ENCODE assay signal across 30 mouse cellular contexts in the genomic region with DNA sequence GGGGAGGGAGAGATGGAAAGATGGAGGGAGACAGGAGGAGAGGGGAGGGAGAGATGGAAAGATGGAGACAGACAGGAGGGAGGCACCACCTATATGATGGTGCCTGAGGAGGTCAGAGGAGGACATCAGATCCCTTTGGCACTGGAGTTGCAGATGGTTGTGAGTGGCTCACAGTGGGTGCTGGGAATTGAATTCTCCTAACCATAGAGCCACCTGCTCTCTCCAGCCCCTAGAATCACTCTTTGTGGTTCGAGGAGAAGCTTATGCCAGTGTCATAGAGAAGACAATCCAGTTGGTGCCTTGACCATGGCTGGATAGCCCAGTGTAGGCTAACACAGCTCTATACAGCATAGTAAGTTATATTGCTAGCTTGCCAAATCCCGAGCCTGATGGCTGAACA.
"Had no signal": no experiment of that assay in that cellular context is flagged by ENCODE, and none has a peak within 500 bp of the region (broad histone marks: within the 10 kb centered on the region; RNA-seq: fewer than 3 reads in every experiment).

No protein-coding gene starts in this region.

- DNase-seq: left cerebral cortex, postnatal 4 days; liver; liver, embryonic 13.5 days; liver, postnatal 0 days; lung, adult 18-20 months; lung, adult 2 months; lung, embryonic 14.5 days; lung, postnatal 10 days; lung, postnatal 14 days; lung, postnatal 36 days; lung, postnatal 4 days; midbrain, embryonic 14.5 days had no signal

- H3K36me3 ChIP-seq: limb, embryonic 10.5 days; limb, embryonic 12.5 days; limb, embryonic 13.5 days; limb, embryonic 15.5 days; liver, embryonic 12.5 days; liver, embryonic 13.5 days; liver, embryonic 15.5 days; lung, embryonic 15.5 days; midbrain, embryonic 12.5 days; midbrain, embryonic 13.5 days; midbrain, embryonic 15.5 days; neural tube, embryonic 12.5 days; neural tube, embryonic 13.5 days had no signal

- H3K9me3 ChIP-seq: limb, embryonic 10.5 days; limb, embryonic 12.5 days; limb, embryonic 13.5 days; limb, embryonic 15.5 days; liver, embryonic 12.5 days; liver, embryonic 13.5 days; liver, embryonic 15.5 days; lung, embryonic 15.5 days; midbrain, embryonic 12.5 days; midbrain, embryonic 13.5 days; midbrain, embryonic 15.5 days; neural tube, embryonic 12.5 days; neural tube, embryonic 13.5 days had no signal

- H3K4me3 ChIP-seq: limb, embryonic 10.5 days; limb, embryonic 12.5 days; limb, embryonic 13.5 days; limb, embryonic 15.5 days; liver, embryonic 12.5 days; liver, embryonic 13.5 days; liver, embryonic 15.5 days; lung, embryonic 15.5 days; megakaryocyte, embryonic 14.5 days; midbrain, embryonic 12.5 days; midbrain, embryonic 13.5 days; midbrain, embryonic 15.5 days; neural tube, embryonic 12.5 days; neural tube, embryonic 13.5 days had no signal

- H3K27ac ChIP-seq: limb, embryonic 10.5 days; limb, embryonic 12.5 days; limb, embryonic 13.5 days; limb, embryonic 15.5 days; liver, embryonic 12.5 days; liver, embryonic 13.5 days; liver, embryonic 14.5 days; liver, embryonic 15.5 days; lung, embryonic 15.5 days; macrophage; midbrain, embryonic 12.5 days; midbrain, embryonic 13.5 days; midbrain, embryonic 15.5 days; neural tube, embryonic 12.5 days; neural tube, embryonic 13.5 days had no signal

- H3K4me1 ChIP-seq: limb, embryonic 10.5 days; liver, embryonic 12.5 days; liver, embryonic 13.5 days; liver, embryonic 15.5 days; lung, embryonic 15.5 days; megakaryocyte, embryonic 14.5 days; midbrain, embryonic 12.5 days; midbrain, embryonic 13.5 days; midbrain, embryonic 15.5 days; neural tube, embryonic 12.5 days; neural tube, embryonic 13.5 days had no signal

- H3K9ac ChIP-seq: limb, embryonic 12.5 days; limb, embryonic 13.5 days; limb, embryonic 15.5 days; liver, embryonic 12.5 days; liver, embryonic 13.5 days; liver, embryonic 14.5 days; liver, embryonic 15.5 days; liver, postnatal 0 days; lung, embryonic 14.5 days; lung, embryonic 15.5 days; midbrain, embryonic 12.5 days; midbrain, embryonic 13.5 days; midbrain, embryonic 15.5 days; neural tube, embryonic 12.5 days; neural tube, embryonic 13.5 days had no signal

- H3K27me3 ChIP-seq: limb, embryonic 12.5 days; limb, embryonic 13.5 days; limb, embryonic 15.5 days; liver, embryonic 12.5 days; liver, embryonic 13.5 days; liver, embryonic 15.5 days; lung, embryonic 15.5 days; megakaryocyte, embryonic 14.5 days; midbrain, embryonic 12.5 days; midbrain, embryonic 13.5 days; midbrain, embryonic 15.5 days; neural tube, embryonic 12.5 days; neural tube, embryonic 13.5 days had no signal

- ATAC-seq: liver, embryonic 12.5 days; liver, postnatal 0 days; lung, postnatal 0 days; midbrain, embryonic 13.5 days; midbrain, embryonic 15.5 days; midbrain, embryonic 16.5 days had no signal

- H3K4me2 ChIP-seq: limb, embryonic 12.5 days; limb, embryonic 13.5 days; limb, embryonic 15.5 days; liver, embryonic 11.5 days; liver, embryonic 12.5 days; liver, embryonic 13.5 days; liver, embryonic 15.5 days; lung, embryonic 14.5 days; lung, embryonic 15.5 days; midbrain, embryonic 12.5 days; midbrain, embryonic 13.5 days; midbrain, embryonic 15.5 days; neural tube, embryonic 12.5 days; neural tube, embryonic 13.5 days had no signal
